Mouse (Mus musculus): ENCODE data around the gene Ahcyl2. TPM values are rescaled to one million over a fixed set of nuclear protein-coding genes. Genes with fewer than 3 reads are reported as not detected.
A peak's percentile ranks its signal among the peaks of the same experiment; 100 is the strongest.

Gene Ahcyl2
- polyA plus RNA-seq, 1 experiment, result 0.34 TPM

- H3K36me3 ChIP-seq (ENCODE audit: control insufficient read depth), result no peaks in the 10 kb centered on the region; the same call in 1 of the 2 replicates
- peaks cover 23% of the 10 kb centered on the region for H3K4me1 ChIP-seq (ENCODE audit: control insufficient read depth)
- no peak overlapping the region for H3K4me3 ChIP-seq (replicated peaks)
- H3K9me3 ChIP-seq (ENCODE audit: control insufficient read depth, low read length), result no peaks in the 10 kb centered on the region
- TF ChIP-seq GATA1 (IDR thresholded peaks at IDR 0.05; ENCODE audit: low read length) (no peak), TAL1 (IDR thresholded peaks at IDR 0.05; ENCODE audit: low read length) (no peak)
- no peaks in the 10 kb centered on the region for H3K27me3 ChIP-seq (ENCODE audit: control insufficient read depth)
Measured at GRCm38 (mm10) chr6:29850747-29851146, 82.9 kb downstream of the Ahcyl2 start.

GRCm38 (mm10) chr6:29851873-29852272 lies 84.1 kb downstream of the Ahcyl2 start:
- no peaks in the 10 kb centered on the region for H3K27me3 ChIP-seq (ENCODE audit: control insufficient read depth)
- H3K4me3 ChIP-seq (replicated peaks), result no peak overlapping the region
- no peaks in the 10 kb centered on the region for H3K9me3 ChIP-seq (ENCODE audit: control insufficient read depth, low read length)
- TF ChIP-seq TAL1 (IDR thresholded peaks at IDR 0.05; ENCODE audit: low read length) (no peak), GATA1 (IDR thresholded peaks at IDR 0.05; ENCODE audit: low read length) (no peak)
- peaks cover 34% of the 10 kb centered on the region for H3K4me1 ChIP-seq (ENCODE audit: control insufficient read depth)
- H3K36me3 ChIP-seq (ENCODE audit: control insufficient read depth), result no peaks in the 10 kb centered on the region; the same call in 1 of the 2 replicates

GRCm38 (mm10) chr6:29853213-29853899 lies 85.5 kb downstream of the Ahcyl2 start:
- H3K4me3 ChIP-seq (replicated peaks), result no peak overlapping the region
- peaks cover 45% of the 10 kb centered on the region for H3K4me1 ChIP-seq (ENCODE audit: control insufficient read depth)
- no peak for TF ChIP-seq GATA1 (IDR thresholded peaks at IDR 0.05; ENCODE audit: low read length)
- TF ChIP-seq TAL1 (IDR thresholded peaks at IDR 0.05; ENCODE audit: low read length), result no peak
- H3K36me3 ChIP-seq (ENCODE audit: control insufficient read depth), result no peaks in the 10 kb centered on the region; the same call in 1 of the 2 replicates
- H3K9me3 ChIP-seq (ENCODE audit: control insufficient read depth, low read length), result no peaks in the 10 kb centered on the region
- H3K27me3 ChIP-seq (ENCODE audit: control insufficient read depth), result no peaks in the 10 kb centered on the region

- Histone ChIP-seq H3K9me3 (ENCODE audit: control insufficient read depth, low read length) (no peaks in the 10 kb centered on the region), H3K4me1 (ENCODE audit: control insufficient read depth) (peaks cover 50% of the 10 kb centered on the region), H3K27me3 (ENCODE audit: control insufficient read depth) (no peaks in the 10 kb centered on the region)
Measured at GRCm38 (mm10) chr6:29853900-29854390, 86.1 kb downstream of the Ahcyl2 start.

GRCm38 (mm10) chr6:29858619-29859018 lies 90.8 kb downstream of the Ahcyl2 start:
- Histone ChIP-seq H3K4me1 (ENCODE audit: control insufficient read depth) (peaks cover 53% of the 10 kb centered on the region), H3K9me3 (ENCODE audit: control insufficient read depth, low read length) (peaks cover 6% of the 10 kb centered on the region), H3K36me3 (ENCODE audit: control insufficient read depth) (peaks cover 5% of the 10 kb centered on the region), H3K27me3 (ENCODE audit: control insufficient read depth) (no peaks in the 10 kb centered on the region), H3K4me3 (replicated peaks) (peak overlapping the region; percentile 40)
- TF ChIP-seq GATA1 (IDR thresholded peaks at IDR 0.05; ENCODE audit: low read length) (peak; percentile 48; the same call in 1 of the 2 replicates), TAL1 (IDR thresholded peaks at IDR 0.05; ENCODE audit: low read length) (no peak)

More at GRCm38 (mm10) chr6:29853900-29854390, 86.1 kb downstream of the Ahcyl2 start:
- Histone ChIP-seq H3K36me3 (ENCODE audit: control insufficient read depth) (no peaks in the 10 kb centered on the region; the same call in 1 of the 2 replicates), H3K4me3 (replicated peaks) (no peak overlapping the region)
- TF ChIP-seq GATA1 (IDR thresholded peaks at IDR 0.05; ENCODE audit: low read length) (no peak), TAL1 (IDR thresholded peaks at IDR 0.05; ENCODE audit: low read length) (no peak)

DNA sequence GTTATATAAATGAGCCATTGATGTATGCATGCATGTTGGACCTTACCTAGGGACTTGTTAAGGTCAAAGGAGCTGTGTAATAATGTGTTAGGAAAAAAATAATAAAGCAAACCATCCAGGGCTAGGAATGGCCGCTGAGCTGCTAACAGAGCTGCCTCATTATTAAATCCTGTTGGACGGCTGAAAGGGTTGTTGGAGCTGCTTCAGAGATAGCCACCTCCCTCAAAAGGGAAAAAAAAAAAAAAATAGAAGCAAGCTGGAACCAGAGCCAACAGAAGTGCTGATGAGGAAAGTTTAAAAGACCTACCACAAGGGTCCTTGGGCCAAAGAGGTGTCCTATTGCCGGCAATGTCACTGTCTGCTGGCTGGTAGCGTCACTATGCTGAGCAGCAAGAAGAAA lies 91.5 kb downstream of the Ahcyl2 start:
- H3K36me3 ChIP-seq (ENCODE audit: control insufficient read depth), result peaks cover 5% of the 10 kb centered on the region
- H3K4me3 ChIP-seq (replicated peaks), result no peak overlapping the region
- H3K27me3 ChIP-seq (ENCODE audit: control insufficient read depth), result no peaks in the 10 kb centered on the region
- peaks cover 47% of the 10 kb centered on the region for H3K4me1 ChIP-seq (ENCODE audit: control insufficient read depth)
- TF ChIP-seq TAL1 (IDR thresholded peaks at IDR 0.05; ENCODE audit: low read length) (no peak), GATA1 (IDR thresholded peaks at IDR 0.05; ENCODE audit: low read length) (no peak)
- H3K9me3 ChIP-seq (ENCODE audit: control insufficient read depth, low read length), result peaks cover 6% of the 10 kb centered on the region

DNA sequence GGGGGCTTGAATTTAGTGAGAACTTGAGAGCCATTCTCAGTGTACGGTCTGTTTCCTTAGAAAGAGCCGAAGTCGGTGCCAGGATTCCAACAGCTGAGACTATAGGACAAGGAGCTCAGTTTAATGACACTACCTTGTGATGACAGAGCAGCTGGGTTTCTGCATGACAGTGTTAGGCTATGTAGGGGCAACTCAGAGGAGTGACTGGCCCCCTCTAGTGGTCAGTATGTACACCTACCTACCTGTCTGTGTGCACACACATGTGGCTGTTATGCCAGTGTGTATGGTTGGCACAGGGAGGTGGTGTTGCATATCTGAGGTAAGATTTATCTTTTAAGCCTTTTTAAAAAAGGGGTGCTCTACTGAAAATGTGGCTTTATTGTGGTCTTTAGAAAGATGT lies 92.4 kb downstream of the Ahcyl2 start:
- H3K9me3 ChIP-seq (ENCODE audit: control insufficient read depth, low read length), result peaks cover 6% of the 10 kb centered on the region
- H3K4me1 ChIP-seq (ENCODE audit: control insufficient read depth), result peaks cover 46% of the 10 kb centered on the region
- no peak overlapping the region for H3K4me3 ChIP-seq (replicated peaks)
- TF ChIP-seq TAL1 (IDR thresholded peaks at IDR 0.05; ENCODE audit: low read length) (no peak), GATA1 (IDR thresholded peaks at IDR 0.05; ENCODE audit: low read length) (no peak)
- H3K36me3 ChIP-seq (ENCODE audit: control insufficient read depth), result peaks cover 5% of the 10 kb centered on the region
- no peaks in the 10 kb centered on the region for H3K27me3 ChIP-seq (ENCODE audit: control insufficient read depth)

DNA sequence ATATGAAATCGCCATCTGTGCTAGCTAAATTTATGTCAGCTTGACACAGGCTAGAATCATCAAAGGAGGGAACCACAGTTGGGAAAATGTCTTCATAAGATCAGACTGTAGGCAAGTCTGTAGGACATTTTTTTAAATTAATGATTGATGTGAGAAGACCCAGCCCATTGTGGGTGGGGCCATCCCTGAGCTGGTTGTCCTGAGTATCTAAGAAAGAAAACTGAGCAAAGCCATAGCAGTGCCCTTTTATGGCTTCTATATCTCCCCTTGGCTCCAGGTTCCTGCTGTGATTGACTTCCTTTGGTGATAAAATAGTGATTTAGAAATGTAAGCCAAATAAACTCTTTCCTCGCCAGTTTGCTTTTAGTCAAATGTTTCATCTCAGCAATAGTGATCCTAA lies 97.1 kb downstream of the Ahcyl2 start:
- Histone ChIP-seq H3K4me1 (ENCODE audit: control insufficient read depth) (peaks cover 4% of the 10 kb centered on the region), H3K36me3 (ENCODE audit: control insufficient read depth) (peaks cover 5% of the 10 kb centered on the region), H3K9me3 (ENCODE audit: control insufficient read depth, low read length) (peaks cover 6% of the 10 kb centered on the region), H3K4me3 (replicated peaks) (no peak overlapping the region), H3K27me3 (ENCODE audit: control insufficient read depth) (no peaks in the 10 kb centered on the region)
- TF ChIP-seq TAL1 (IDR thresholded peaks at IDR 0.05; ENCODE audit: low read length), result no peak
- no peak for TF ChIP-seq GATA1 (IDR thresholded peaks at IDR 0.05; ENCODE audit: low read length)

GRCm38 (mm10) chr6:29866935-29867724 lies 99.3 kb downstream of the Ahcyl2 start:
- no peaks in the 10 kb centered on the region for H3K27me3 ChIP-seq (ENCODE audit: control insufficient read depth)
- H3K36me3 ChIP-seq (ENCODE audit: control insufficient read depth), result peaks cover 11% of the 10 kb centered on the region
- no peaks in the 10 kb centered on the region for H3K4me1 ChIP-seq (ENCODE audit: control insufficient read depth)
- no peak overlapping the region for H3K4me3 ChIP-seq (replicated peaks)
- TF ChIP-seq TAL1 (IDR thresholded peaks at IDR 0.05; ENCODE audit: low read length) (no peak), GATA1 (IDR thresholded peaks at IDR 0.05; ENCODE audit: low read length) (no peak)
- H3K9me3 ChIP-seq (ENCODE audit: control insufficient read depth, low read length), result peaks cover 6% of the 10 kb centered on the region

Data from erythroblast, embryonic 14.5 days (primary cell).